Mouse (Mus musculus): Measurements from ENCODE around the gene Adgrf3.

The Adgrf3 gene

DNA sequence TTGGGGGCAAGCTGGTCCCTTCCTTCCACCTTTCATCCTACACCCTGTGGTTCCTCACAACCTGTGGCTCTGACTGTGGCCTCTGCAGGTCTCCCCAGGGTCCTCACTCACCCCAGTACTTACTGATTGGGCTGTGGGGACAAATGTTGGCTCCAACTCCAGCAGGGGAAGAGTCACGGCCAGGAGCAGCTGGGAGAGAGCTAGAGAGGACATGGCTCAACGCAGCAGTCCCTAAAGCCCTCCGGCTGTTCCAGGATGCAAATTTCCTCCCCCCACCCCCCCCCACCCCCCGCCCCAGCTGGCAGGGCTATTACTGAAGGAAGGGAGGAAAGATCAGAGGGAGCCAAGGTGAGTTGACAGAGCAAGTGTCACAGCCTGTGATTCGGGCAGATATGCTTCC is at the start of gene Adgrf3:
TSS of gene Adgrf3 (minus strand) at position 230 of the 400 bp plus-strand sequence.
- in situ Hi-C loops (cut with MboI, MseI) = no loop called here

DNA sequence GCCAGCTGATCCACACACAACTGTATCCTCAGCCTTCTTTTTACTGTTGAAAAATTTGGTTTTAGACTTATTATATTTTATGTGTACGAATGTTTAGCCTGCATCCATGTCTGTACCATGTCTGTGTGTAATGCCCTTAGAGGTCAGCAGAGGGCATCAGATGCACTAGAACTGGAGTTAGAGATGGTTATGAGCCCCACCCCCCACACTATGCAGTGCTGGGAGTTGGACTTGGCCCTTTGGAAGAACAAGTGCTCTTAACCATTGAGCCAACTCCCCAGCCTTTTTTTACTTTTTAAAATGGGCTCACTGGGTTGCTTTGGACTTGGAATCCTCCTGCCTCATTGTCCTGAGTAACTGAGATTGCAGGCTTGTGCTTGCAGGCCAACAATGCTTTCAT is 42.1 kb upstream of the Adgrf3 start:
- in situ Hi-C loops (cut with MboI, MseI) = no loop called here

GRCm38 (mm10) chr5:30245861-30246416 is 40.4 kb upstream of the Adgrf3 start:
- in situ Hi-C loops (cut with MboI, MseI) = no loop called here

DNA sequence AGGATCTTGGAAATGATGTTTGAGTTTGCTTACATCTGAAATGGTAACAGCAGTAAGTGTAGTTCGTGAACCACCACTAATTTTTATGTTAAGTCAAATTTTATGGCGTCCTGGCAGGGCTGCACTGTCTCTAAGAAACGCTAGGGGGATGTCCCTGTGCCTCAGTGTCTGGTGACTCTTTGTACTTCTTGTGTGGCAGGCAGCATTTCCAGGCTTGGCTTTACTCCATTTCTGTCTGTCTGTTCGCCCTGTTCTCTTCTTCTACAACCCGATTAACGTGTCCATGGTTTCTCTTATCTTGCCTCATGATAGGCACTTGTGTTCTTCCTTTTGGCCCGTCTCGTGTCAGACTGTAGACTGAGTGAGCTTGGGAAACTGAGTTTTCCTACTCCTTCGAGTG is 38.2 kb upstream of the Adgrf3 start:
- in situ Hi-C loops (cut with MboI, MseI) = loop anchor here (5.0 kb wide), 1 partner anchor 91 kb away; no protein-coding TSS in a partner anchor

DNA sequence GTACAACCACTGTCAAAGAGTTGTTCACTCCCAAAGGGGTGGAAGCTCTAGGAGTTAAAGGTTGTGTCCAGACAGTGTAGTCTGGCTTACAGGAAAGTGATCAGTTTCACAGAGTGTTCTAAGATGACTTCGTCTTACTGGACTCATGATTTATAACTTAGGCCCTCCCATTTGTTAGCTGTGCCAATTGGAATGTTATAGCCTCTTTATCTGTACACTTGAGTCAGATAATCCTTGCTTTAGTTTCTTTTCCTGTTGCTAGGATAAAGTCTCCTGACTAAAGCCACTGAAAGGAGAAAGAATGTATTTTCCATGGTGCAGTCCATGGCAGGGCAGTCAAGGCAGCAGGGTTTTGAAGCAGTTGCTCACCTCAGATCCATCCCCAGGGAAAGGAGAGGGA is 36.9 kb upstream of the Adgrf3 start:
- in situ Hi-C loops (cut with MboI, MseI) = loop anchor here (5.0 kb wide), 1 partner anchor 90 kb away; no protein-coding TSS in a partner anchor

DNA sequence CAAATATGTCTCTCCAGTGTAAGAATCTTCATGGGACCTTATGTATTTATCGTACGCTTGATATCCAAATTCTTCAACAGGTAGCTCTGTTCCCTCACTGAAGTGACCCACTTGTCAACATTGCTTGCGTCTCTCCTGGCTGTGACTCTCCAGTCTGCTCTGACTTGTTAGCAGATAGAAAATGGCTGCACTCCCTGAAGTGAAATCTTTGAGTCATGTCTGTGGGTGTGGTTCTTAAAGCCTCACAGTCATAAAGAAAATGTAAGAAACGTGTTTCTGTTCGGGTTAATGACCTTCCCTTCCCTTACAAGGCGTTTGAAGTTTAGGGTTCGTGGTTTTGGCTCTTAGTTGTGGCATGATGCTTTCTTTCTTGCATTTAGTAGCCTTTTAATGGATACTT is 35.0 kb upstream of the Adgrf3 start:
- in situ Hi-C loops (cut with MboI, MseI) = loop anchor here (5.0 kb wide), 1 partner anchor 88 kb away; no protein-coding TSS in a partner anchor

- in situ Hi-C loops (cut with MboI, MseI) = loop anchor here (10.0 kb wide), 1 partner anchor 956 kb away; the partner anchor contains the start of genes Eif2b4 and Snx17
Measured at GRCm38 (mm10) chr5:30238533-30238932, 33.0 kb upstream of the Adgrf3 start.

DNA sequence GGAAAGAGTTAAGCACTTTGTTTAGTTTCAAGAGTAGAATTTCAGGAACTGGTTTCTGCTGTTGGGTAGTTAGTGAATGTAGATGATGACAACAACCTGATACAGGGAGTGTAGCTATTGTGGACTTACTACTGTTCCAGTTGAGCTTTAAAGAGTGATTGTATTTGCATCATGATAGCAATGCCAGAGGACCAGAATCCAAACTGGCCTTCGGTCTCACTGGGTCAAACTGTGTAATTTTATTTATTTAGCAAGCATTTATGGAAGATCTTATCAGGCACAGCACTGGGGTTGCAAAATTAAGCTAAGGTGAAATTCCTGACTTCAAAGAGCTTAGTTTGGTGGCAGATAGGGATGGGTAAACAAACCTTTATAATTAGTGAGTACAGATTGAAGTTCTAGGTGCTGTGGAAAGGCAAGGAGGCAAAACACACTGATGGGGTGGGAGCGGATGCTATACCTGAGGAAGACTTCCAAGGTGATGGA is 30.2 kb upstream of the Adgrf3 start:
- in situ Hi-C loops (cut with MboI, MseI) = loop anchor here (10.0 kb wide), 1 partner anchor 959 kb away; the partner anchor contains the start of genes Eif2b4 and Snx17

DNA sequence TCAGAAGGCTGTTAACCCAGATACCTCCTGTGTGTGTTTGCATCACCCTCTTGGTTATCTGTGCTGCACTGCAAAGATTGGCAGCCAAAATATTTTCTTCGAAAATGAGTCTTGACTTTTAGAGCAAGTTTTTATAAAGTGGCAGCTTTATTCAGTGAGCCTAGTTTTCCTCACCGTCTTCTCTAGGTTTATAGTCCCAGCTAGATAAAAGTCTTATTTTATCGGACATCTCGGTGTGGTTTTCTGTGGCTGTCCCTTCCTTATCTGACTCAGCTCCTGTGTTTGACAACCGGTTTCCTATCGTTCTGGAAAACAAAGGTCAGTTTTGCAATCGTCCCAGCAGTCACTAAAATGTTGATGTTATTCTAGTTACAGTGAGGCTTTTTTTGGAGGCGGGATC is 28.5 kb upstream of the Adgrf3 start:
- in situ Hi-C loops (cut with MboI, MseI) = loop anchor here (10.0 kb wide), 1 partner anchor 961 kb away; the partner anchor contains the start of genes Eif2b4 and Snx17

DNA sequence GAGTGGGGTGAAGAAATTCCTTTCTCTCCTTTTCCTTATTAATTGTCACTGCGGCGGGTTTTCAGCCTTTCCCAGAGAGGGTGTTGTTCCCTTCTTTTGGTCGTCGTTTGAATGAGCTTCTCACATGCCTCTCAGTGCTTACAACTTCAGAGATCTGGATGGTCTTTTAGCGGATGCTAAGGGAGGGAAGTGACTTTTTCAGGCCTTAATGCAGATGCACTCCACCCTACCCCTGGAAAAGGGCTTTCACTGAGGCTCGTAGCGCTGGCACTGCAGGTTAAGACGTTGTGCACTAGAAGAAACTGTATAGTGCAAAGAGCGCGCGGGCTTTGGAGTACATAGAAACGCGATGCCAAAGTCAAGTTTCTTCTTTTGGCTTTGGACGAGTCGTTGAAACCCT is 27.5 kb upstream of the Adgrf3 start:
- in situ Hi-C loops (cut with MboI, MseI) = loop anchor here (10.0 kb wide), 1 partner anchor 962 kb away; the partner anchor contains the start of genes Eif2b4 and Snx17

- in situ Hi-C loops (cut with MboI, MseI) = loop anchor here (10.0 kb wide), 1 partner anchor 962 kb away; the partner anchor contains the start of genes Eif2b4 and Snx17
Measured at GRCm38 (mm10) chr5:30232271-30232971, 26.9 kb upstream of the Adgrf3 start, which contains the start of gene Selenoi. TSS of gene Selenoi (plus strand) at chr5:30232581.

DNA sequence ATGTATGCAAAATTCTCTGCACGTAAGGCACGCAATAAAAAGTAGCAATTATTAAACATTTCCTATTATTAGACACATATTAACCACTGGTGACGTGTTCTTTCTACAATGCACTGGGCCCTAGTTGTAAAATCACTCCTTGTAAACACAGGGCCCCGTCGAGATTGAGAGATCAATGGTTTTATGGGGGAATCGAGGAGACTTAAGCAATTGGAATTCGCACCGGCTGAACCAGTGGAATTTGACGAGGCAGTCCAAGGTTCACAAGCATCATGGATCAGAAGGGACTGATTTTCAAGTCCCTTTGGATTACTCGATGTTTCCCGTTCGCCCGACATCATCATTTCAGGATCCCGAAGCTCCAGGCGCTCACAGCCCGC is 26.4 kb upstream of the Adgrf3 start:
- in situ Hi-C loops (cut with MboI, MseI) = loop anchor here (10.0 kb wide), 1 partner anchor 963 kb away; the partner anchor contains the start of genes Eif2b4 and Snx17

DNA sequence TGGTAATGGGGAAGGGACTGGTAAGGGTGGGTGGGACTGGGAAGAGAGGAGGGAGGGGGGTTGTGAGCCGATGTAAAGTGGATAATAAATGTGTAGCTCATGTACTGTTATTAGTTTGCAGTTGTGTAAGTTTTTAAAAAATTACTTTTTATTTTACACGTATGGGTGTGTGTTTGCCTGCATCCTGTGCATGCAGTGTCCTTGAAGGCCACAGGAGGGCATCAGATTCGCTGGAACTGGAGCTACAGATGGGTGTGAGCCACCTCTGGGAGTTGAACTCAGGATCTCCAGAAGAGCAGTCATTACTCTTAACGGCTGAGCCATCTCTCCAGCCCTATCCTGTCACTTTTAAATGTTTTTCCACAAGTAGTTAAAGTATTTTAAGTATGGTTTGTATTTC is 25.4 kb upstream of the Adgrf3 start:
- in situ Hi-C loops (cut with MboI, MseI) = loop anchor here (10.0 kb wide), 1 partner anchor 964 kb away; the partner anchor contains the start of genes Eif2b4 and Snx17

DNA sequence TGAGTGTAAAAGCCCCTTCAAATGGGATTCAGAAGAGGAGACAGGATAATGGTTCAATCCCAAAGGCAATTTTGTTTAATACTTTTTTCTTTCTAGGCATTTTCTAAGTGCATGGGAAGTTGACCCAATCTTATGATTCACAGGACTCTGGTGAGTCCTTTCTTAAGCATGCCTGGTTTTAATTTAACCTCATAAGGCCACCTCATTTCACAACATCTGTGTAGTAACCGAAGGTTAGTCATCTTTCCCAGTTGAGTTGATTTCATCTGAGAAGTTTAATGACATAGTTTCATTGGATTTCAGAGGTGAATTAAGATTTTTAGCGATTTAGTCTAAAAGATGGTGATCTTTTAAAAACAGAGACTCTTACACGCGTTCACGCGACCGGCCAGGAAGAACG is 17.2 kb upstream of the Adgrf3 start:
- in situ Hi-C loops (cut with MboI, MseI) = no loop called here

GRCm38 (mm10) chr5:30220666-30221065 is 15.1 kb upstream of the Adgrf3 start:
- in situ Hi-C loops (cut with MboI, MseI) = no loop called here

DNA sequence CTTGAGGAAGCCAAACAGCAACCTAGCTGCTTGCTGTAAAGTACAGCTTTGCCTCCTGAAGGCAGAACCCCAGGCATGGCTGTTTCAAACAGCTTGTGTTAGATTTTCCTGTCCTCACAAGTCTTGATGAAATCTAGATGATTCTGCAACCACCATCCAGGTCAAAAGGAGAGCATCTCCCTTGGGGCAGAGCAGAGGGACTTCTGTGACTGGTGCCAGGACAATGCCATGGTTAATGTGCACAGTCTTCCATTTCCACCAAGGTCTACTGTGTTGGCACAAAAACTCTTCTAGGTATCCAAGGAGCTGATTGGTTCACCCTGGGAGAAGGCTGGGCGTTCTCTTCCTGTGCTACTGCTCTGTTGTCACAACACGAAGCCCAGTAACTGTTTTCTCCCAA is 14.2 kb upstream of the Adgrf3 start:
- in situ Hi-C loops (cut with MboI, MseI) = loop anchor here (5.0 kb wide), 1 partner anchor 123 kb away; no protein-coding TSS in a partner anchor

GRCm38 (mm10) chr5:30215970-30216369 is 10.4 kb upstream of the Adgrf3 start:
- in situ Hi-C loops (cut with MboI, MseI) = loop anchor here (5.0 kb wide), 1 partner anchor 126 kb away; no protein-coding TSS in a partner anchor

DNA sequence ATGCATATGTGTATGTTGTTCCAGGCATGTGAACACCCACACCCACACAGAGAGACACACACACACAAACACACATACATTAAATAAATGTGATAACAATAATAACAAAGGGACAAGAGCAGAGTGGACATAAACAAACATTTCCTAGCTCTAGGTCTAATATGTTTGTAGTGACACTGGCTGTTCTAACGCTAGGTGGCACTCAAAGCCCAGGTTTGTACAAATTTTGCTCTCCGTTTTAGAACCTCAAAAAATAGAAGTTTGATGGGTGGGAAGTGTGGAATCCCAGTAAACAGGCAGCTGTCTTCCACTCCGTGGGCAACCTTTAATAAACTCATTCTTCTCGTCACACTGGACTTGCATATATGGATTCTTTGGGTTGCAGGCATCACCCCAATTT is 9.4 kb upstream of the Adgrf3 start:
- in situ Hi-C loops (cut with MboI, MseI) = loop anchor here (5.0 kb wide), 3 partner anchors 62 to 262 kb away; no protein-coding TSS in a partner anchor

- in situ Hi-C loops (cut with MboI, MseI) = loop anchor here (5.0 kb wide), 2 partner anchors 67 to 267 kb away; no protein-coding TSS in a partner anchor
Measured at GRCm38 (mm10) chr5:30210758-30211157, 5.2 kb upstream of the Adgrf3 start.

- in situ Hi-C loops (cut with MboI, MseI) = no loop called here
Measured at GRCm38 (mm10) chr5:30207276-30207675, 1.8 kb upstream of the Adgrf3 start.

DNA sequence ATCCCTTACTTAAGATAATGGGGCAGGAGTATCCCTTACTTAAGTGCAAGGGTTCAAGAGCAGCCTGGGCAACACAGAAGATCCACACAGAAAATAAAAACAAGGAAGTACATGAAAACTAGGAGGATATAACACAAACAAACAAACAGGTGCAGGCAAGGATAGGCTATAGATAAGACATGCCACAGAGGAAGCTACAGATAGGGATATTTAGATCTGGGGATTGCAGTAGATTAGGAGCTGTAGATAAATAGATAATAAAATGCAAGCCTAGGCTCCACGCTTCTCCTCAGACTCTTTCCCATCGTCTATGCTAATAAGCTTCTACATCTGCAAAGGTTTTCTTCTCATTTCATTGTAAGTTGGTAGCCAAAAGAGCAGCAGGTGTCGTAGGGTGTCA is 488 bp downstream of the Adgrf3 start:
- in situ Hi-C loops (cut with MboI, MseI) = no loop called here

- in situ Hi-C loops (cut with MboI, MseI) = no loop called here
Measured at GRCm38 (mm10) chr5:30204441-30204840, 1.1 kb downstream of the Adgrf3 start.
